Mouse (Mus musculus): ENCODE measurements at regions not wholly inside any gene's neighbourhood (a gene's known extent, or its start where the extent isn't known, plus 50 kb on each side); places are given as distances from the start of the nearest gene placed in this dataset.

DNA sequence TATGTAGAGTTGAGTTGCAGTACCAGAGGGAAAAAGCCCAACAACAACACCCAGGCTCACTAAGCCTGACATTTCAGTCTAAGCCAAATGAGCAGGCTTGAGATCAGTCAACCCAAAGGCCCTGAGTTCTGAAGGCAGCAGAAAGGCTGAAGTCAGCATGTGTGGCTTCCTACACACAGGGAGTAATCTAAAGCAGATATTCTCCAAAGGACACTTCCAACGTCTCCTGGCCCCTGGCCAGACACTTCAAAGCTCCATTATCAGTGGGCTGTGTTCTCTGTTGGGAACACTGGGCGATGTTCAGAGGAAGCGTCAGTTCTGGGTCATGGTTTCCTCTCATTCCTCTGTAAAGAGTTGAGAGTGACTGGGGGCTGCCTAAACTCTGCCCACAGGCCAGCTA is 155.9 kb downstream of the Slc30a10 start:
- no peaks in the 10 kb centered on the region for H3K36me3 ChIP-seq (replicated peaks; ENCODE audit: insufficient read depth, low read length)
- H3K9ac ChIP-seq (replicated peaks) = no peak overlapping the region
- ATAC-seq (peak; percentile 41), DNase-seq (peak; percentile 19)
- no peaks in the 10 kb centered on the region for H3K9me3 ChIP-seq (ENCODE audit: low read length)
- no peak overlapping the region for H3K4me3 ChIP-seq (ENCODE audit: low read depth, low read length)
- H3K27ac ChIP-seq (ENCODE audit: low read depth) = no peak overlapping the region
- no peaks in the 10 kb centered on the region for H3K27me3 ChIP-seq (ENCODE audit: insufficient read depth, low read length)
- WGBS (ENCODE audit: insufficient replicate concordance) = 55% methylated on average over 3 of the region's 3 CpGs
- TF ChIP-seq CTCF (IDR thresholded peaks at IDR 0.05; ENCODE audit: low read depth) = no peak
- 0 out of 2 replicates have a peak, but pooled peaks have one; percentile 23 for TF ChIP-seq EP300 (IDR thresholded peaks at IDR 0.05; ENCODE audit: low read depth)
- H3K4me1 ChIP-seq (ENCODE audit: insufficient read depth) = no peaks in the 10 kb centered on the region
- no peak overlapping the region for H3K4me2 ChIP-seq (ENCODE audit: low read depth, low read length)

DNA sequence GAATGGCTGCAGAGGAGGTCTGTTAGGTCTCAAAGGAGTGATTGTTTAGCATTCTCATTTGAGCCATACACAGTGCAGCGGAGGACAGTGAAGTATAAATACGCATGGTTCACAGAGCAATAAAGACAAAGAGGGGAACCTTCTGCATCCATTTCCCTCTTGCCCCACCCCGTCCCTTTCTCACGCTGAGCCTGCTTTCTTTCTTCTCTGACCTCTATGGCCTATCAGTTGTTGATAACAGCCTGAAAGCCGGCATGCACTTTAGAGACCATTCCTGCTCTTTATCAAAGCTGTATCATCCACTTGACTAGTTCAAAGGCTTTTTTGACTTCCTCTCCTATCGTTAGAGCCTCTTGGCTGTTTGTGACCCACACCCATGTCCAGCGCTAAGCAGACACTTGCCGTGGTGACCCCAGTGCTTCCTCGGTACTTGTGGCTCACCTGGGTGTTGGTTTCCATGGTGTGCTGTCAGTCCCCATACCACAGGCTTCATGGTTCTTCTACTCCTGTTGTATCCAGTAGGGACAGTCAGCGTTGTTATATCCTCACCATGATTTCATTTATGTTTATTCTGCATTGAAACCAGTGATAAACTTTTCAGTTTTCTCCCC is 161.3 kb downstream of the Slc30a10 start:
- H3K9me3 ChIP-seq (ENCODE audit: low read length) = no peaks in the 10 kb centered on the region
- ATAC-seq (no peak), DNase-seq (no peak)
- no peak overlapping the region for H3K9ac ChIP-seq (replicated peaks)
- H3K4me1 ChIP-seq (ENCODE audit: insufficient read depth) = no peaks in the 10 kb centered on the region
- H3K27me3 ChIP-seq (ENCODE audit: insufficient read depth, low read length) = 0 out of 2 replicates have a peak, but pooled peaks cover 3% of the 10 kb centered on the region
- TF ChIP-seq CTCF (IDR thresholded peaks at IDR 0.05; ENCODE audit: low read depth) (no peak), EP300 (IDR thresholded peaks at IDR 0.05; ENCODE audit: low read depth) (no peak)
- no peak overlapping the region for H3K4me2 ChIP-seq (ENCODE audit: low read depth, low read length)
- H3K36me3 ChIP-seq (replicated peaks; ENCODE audit: insufficient read depth, low read length) = no peaks in the 10 kb centered on the region
- no peak overlapping the region for H3K27ac ChIP-seq (ENCODE audit: low read depth)
- WGBS (ENCODE audit: insufficient replicate concordance) = 33% methylated on average over 10 of the region's 10 CpGs
- no peak overlapping the region for H3K4me3 ChIP-seq (ENCODE audit: low read depth, low read length)

DNA sequence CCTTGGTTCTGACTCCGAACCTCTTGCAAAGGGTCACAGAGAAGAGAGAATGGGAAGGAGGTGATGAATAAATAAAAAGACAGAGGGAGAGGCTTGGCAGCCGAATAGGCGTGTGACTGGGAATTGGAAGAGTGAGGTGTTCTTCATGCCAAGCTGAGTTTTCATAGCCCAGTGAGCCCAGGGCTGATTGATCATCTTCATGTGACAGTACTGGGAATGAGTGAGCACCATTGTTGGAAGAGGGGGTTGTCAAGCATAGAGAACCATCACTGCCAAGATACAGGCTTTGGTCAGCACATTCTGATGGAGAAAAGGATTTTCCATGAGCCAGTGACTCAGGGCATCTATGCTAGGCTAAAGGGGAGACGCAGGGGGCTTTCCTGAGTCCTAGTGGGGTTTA is 163.0 kb downstream of the Slc30a10 start:
- 78% methylated on average over 4 of the region's 4 CpGs for WGBS (ENCODE audit: insufficient replicate concordance)
- H3K4me3 ChIP-seq (ENCODE audit: low read depth, low read length) = no peak overlapping the region
- no peak for DNase-seq

DNA sequence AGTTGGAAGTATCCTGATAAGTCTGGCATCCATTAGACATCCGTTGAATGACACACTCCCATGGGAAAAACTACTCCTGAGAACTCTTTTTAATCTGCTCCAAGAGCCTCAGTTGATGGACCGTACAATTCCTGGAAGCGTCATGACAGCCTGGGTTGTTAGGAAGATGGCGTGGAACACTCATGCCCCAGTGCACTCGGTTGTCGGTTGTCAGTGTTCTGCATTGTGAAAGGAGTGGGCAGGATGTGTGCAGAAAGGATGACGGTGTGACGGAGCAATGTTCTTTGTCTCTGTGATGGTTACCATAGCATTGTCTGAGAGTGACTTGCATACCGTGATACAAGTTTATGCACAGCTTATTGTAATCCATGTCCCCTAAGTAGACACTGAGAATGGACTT is 164.4 kb downstream of the Slc30a10 start:
- Histone ChIP-seq H3K36me3 (replicated peaks; ENCODE audit: insufficient read depth, low read length) (no peaks in the 10 kb centered on the region), H3K4me1 (ENCODE audit: insufficient read depth) (no peaks in the 10 kb centered on the region), H3K4me2 (ENCODE audit: low read depth, low read length) (no peak overlapping the region), H3K9ac (replicated peaks) (no peak overlapping the region), H3K27me3 (ENCODE audit: insufficient read depth, low read length) (0 out of 2 replicates have a peak, but pooled peaks cover 3% of the 10 kb centered on the region), H3K9me3 (ENCODE audit: low read length) (no peaks in the 10 kb centered on the region), H3K27ac (ENCODE audit: low read depth) (no peak overlapping the region), H3K4me3 (ENCODE audit: low read depth, low read length) (no peak overlapping the region)
- TF ChIP-seq CTCF (IDR thresholded peaks at IDR 0.05; ENCODE audit: low read depth) (no peak), EP300 (IDR thresholded peaks at IDR 0.05; ENCODE audit: low read depth) (no peak)
- 74% methylated on average over 9 of the region's 9 CpGs for WGBS (ENCODE audit: insufficient replicate concordance)
- ATAC-seq = no peak
- no peak for DNase-seq

More for the DNA sequence above, 163.0 kb downstream of the Slc30a10 start:
- Histone ChIP-seq H3K36me3 (replicated peaks; ENCODE audit: insufficient read depth, low read length) (no peaks in the 10 kb centered on the region), H3K4me1 (ENCODE audit: insufficient read depth) (no peaks in the 10 kb centered on the region), H3K27me3 (ENCODE audit: insufficient read depth, low read length) (0 out of 2 replicates have a peak, but pooled peaks cover 3% of the 10 kb centered on the region), H3K9me3 (ENCODE audit: low read length) (no peaks in the 10 kb centered on the region), H3K27ac (ENCODE audit: low read depth) (no peak overlapping the region), H3K4me2 (ENCODE audit: low read depth, low read length) (no peak overlapping the region), H3K9ac (replicated peaks) (no peak overlapping the region)
- no peak for ATAC-seq
- TF ChIP-seq EP300 (IDR thresholded peaks at IDR 0.05; ENCODE audit: low read depth) = no peak
- no peak for TF ChIP-seq CTCF (IDR thresholded peaks at IDR 0.05; ENCODE audit: low read depth)

DNA sequence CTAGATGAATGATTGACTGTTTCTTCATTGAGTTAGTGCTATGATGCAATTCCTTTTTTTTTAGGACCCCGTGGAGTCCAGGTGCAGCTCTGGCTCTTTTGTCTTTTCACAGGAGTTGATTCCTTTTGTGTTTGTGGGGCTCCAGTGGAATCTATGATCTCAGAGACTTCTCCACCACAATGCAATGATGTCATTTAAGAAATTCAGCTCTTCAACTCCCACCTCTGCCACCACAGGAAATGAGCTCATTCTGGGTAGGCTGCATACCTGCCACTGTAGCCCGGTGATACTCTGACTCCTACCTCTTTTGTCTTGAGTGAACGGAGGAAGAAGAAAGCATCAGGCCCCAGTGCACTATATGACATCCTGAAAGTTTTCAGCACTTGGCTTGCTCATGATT is 173.8 kb downstream of the Slc30a10 start:
- Histone ChIP-seq H3K4me1 (ENCODE audit: insufficient read depth) (no peaks in the 10 kb centered on the region), H3K27me3 (ENCODE audit: insufficient read depth, low read length) (no peaks in the 10 kb centered on the region), H3K9me3 (ENCODE audit: low read length) (no peaks in the 10 kb centered on the region), H3K9ac (replicated peaks) (no peak overlapping the region), H3K36me3 (replicated peaks; ENCODE audit: insufficient read depth, low read length) (no peaks in the 10 kb centered on the region), H3K4me2 (ENCODE audit: low read depth, low read length) (no peak overlapping the region), H3K27ac (ENCODE audit: low read depth) (no peak overlapping the region), H3K4me3 (ENCODE audit: low read depth, low read length) (no peak overlapping the region)
- 41% methylated on average over 3 of the region's 3 CpGs for WGBS (ENCODE audit: insufficient replicate concordance)
- TF ChIP-seq CTCF (IDR thresholded peaks at IDR 0.05; ENCODE audit: low read depth) (no peak), EP300 (IDR thresholded peaks at IDR 0.05; ENCODE audit: low read depth) (no peak)
- DNase-seq (no peak), ATAC-seq (no peak)

DNA sequence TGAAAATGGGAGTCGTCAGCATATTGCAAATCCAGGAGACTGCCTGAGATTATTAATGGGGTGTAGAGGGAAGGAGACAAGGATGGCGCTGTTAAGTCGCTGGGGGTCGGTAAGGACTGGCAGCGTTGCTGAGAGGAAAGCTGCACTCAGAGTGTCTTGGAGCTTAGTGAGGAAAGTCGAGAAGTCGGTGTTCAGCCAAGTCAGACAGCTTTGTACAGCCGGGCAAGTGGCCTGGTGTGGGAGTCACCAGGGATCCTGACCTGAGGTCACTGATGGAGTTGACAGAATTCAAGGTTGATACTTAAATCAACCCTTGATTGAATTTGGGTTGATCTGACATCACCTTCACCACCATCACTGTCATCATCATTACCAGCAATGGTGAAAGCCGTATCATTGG is 175.3 kb downstream of the Slc30a10 start:
- no peak for DNase-seq
- H3K27me3 ChIP-seq (ENCODE audit: insufficient read depth, low read length) = no peaks in the 10 kb centered on the region
- TF ChIP-seq CTCF (IDR thresholded peaks at IDR 0.05; ENCODE audit: low read depth) = no peak
- TF ChIP-seq EP300 (IDR thresholded peaks at IDR 0.05; ENCODE audit: low read depth) = no peak
- H3K36me3 ChIP-seq (replicated peaks; ENCODE audit: insufficient read depth, low read length) = no peaks in the 10 kb centered on the region
- no peak overlapping the region for H3K9ac ChIP-seq (replicated peaks)
- 80% methylated on average over 9 of the region's 9 CpGs for WGBS (ENCODE audit: insufficient replicate concordance)
- no peaks in the 10 kb centered on the region for H3K9me3 ChIP-seq (ENCODE audit: low read length)
- H3K4me2 ChIP-seq (ENCODE audit: low read depth, low read length) = no peak overlapping the region
- ATAC-seq = no peak
- no peak overlapping the region for H3K27ac ChIP-seq (ENCODE audit: low read depth)
- H3K4me1 ChIP-seq (ENCODE audit: insufficient read depth) = no peaks in the 10 kb centered on the region
- H3K4me3 ChIP-seq (ENCODE audit: low read depth, low read length) = no peak overlapping the region
